Mouse (Mus musculus): ENCODE results near the gene Tspan33. TPM values are rescaled to one million over a fixed set of nuclear protein-coding genes. Genes with fewer than 3 reads are reported as not detected.

Gene Tspan33
- polyA plus RNA-seq, 1 experiment from 2014 or later, result 156 TPM

DNA sequence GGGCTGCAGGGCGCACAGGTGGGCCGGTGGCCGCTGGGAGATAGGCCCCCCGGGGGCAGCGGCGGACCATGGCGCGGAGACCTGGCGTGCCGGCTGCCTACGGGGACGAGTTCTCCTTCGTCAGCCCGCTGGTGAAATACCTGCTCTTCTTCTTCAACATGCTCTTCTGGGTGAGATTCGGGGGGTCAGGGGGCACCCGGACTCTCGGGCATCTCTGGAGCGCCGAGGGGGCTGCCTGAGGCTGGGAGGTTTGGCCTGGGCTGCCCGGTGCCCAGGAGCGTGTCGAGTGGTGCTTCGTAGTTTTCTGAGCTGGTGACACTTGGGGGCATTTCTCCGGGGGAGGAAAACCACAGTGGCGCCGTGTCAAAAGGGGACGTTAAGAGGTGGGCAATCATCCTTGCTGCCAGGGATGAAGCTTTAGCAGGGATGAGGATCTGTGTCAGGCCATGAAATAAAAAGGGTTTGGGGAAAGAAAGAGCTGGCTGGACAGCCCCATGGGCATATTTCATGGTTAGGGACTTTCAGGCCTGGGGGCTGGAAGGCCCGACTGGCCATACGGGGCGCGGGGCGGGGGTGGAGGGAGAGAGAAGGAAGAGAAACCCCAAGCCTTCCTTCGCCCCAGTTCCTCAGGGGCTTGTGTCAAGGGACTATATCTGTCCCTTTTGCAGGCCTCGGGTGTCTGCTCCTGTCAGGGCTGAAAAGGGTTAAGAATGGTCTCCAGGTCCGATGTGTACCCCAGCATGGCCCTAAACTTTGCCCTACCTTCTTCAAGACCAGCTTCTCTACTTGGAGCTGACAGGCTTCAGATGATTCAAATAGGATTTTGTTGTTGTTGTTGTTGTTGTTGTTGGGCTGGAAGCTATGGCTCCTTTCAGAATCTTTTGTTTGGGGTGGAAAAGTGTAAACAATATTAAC is 610 bp downstream of the Tspan33 start:
- H3K4me3 ChIP-seq (ENCODE audit: low read depth, low read length), result peak overlapping the region; percentile 99
- peak overlapping the region; percentile 90 for H3K4me2 ChIP-seq (ENCODE audit: low read depth, low read length)
- H3K27ac ChIP-seq (ENCODE audit: low read length), result peak overlapping the region; percentile 99
- peaks cover 38% of the 10 kb centered on the region for H3K4me1 ChIP-seq (ENCODE audit: control insufficient read depth, low read depth, low read length)
- ATAC-seq (ENCODE audit: low read depth), result no peak
- H3K9ac ChIP-seq (ENCODE audit: low read depth, low read length), result peak overlapping the region; percentile 100
- no peaks in the 10 kb centered on the region for H3K9me3 ChIP-seq (replicated peaks; ENCODE audit: control insufficient read depth, low read length)
- WGBS (ENCODE audit: insufficient replicate concordance), result 2% methylated on average over 35 of the region's 35 CpGs
- peaks cover 12% of the 10 kb centered on the region for H3K27me3 ChIP-seq (ENCODE audit: control insufficient read depth, insufficient read depth, low read depth, low read length)
- peaks cover 7% of the 10 kb centered on the region for H3K36me3 ChIP-seq (ENCODE audit: control insufficient read depth, insufficient read depth)

DNA sequence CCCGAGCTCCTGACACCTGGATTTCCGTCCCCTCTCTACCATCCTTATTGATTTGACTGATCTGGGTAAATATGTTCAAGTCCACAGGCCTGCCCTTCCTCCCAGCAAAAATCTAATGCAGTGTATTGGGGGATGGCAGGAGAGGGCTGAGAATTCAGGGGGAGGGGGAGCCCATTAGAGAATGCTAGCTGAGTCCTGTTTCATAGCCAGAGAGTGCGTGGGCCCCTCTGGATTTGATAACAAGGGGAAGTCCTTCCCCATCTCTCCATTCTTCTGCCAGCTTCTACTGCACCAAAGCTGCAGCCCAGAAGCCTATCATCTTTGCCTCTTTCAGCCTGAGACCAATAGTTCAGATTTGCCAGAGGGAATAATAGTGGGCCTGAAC is 1.3 kb downstream of the Tspan33 start:
- WGBS (ENCODE audit: insufficient replicate concordance), result 12% methylated on average over 3 of the region's 3 CpGs
- Histone ChIP-seq H3K27me3 (ENCODE audit: control insufficient read depth, insufficient read depth, low read depth, low read length) (peaks cover 12% of the 10 kb centered on the region), H3K4me2 (ENCODE audit: low read depth, low read length) (peak overlapping the region; percentile 90), H3K9ac (ENCODE audit: low read depth, low read length) (peak overlapping the region; percentile 100), H3K4me1 (ENCODE audit: control insufficient read depth, low read depth, low read length) (peaks cover 39% of the 10 kb centered on the region), H3K36me3 (ENCODE audit: control insufficient read depth, insufficient read depth) (peaks cover 7% of the 10 kb centered on the region), H3K4me3 (ENCODE audit: low read depth, low read length) (peak overlapping the region; percentile 99), H3K9me3 (replicated peaks; ENCODE audit: control insufficient read depth, low read length) (no peaks in the 10 kb centered on the region), H3K27ac (ENCODE audit: low read length) (peak overlapping the region; percentile 99)
- no peak for ATAC-seq (ENCODE audit: low read depth)

DNA sequence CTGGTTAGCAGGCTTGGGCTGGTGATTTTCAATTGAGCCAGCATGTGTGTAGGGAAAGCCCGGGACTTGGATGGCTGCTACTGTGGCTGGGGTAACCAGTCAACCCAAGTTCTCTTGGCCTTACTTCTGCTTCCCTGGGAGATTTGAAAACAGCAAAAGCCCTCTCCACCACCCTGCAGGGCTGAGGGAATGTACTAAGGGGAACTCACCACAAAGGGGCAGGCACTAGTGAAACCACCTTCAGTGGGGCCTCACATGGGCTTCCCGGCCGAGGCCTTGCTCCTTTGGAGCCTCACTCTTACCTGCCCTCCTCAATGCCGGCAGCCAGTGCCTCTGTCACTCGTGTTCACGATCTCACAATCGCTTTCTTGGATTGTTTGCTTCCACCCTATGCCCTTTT is 2.0 kb downstream of the Tspan33 start:
- Histone ChIP-seq H3K9me3 (replicated peaks; ENCODE audit: control insufficient read depth, low read length) (no peaks in the 10 kb centered on the region), H3K4me3 (ENCODE audit: low read depth, low read length) (peak overlapping the region; percentile 99), H3K4me1 (ENCODE audit: control insufficient read depth, low read depth, low read length) (peaks cover 46% of the 10 kb centered on the region), H3K36me3 (ENCODE audit: control insufficient read depth, insufficient read depth) (peaks cover 7% of the 10 kb centered on the region), H3K27me3 (ENCODE audit: control insufficient read depth, insufficient read depth, low read depth, low read length) (peaks cover 12% of the 10 kb centered on the region), H3K27ac (ENCODE audit: low read length) (peak overlapping the region; percentile 99), H3K4me2 (ENCODE audit: low read depth, low read length) (peak overlapping the region; percentile 90), H3K9ac (ENCODE audit: low read depth, low read length) (peak overlapping the region; percentile 100)
- WGBS (ENCODE audit: insufficient replicate concordance), result 12% methylated on average over 7 of the region's 7 CpGs
- ATAC-seq (ENCODE audit: low read depth), result no peak

DNA sequence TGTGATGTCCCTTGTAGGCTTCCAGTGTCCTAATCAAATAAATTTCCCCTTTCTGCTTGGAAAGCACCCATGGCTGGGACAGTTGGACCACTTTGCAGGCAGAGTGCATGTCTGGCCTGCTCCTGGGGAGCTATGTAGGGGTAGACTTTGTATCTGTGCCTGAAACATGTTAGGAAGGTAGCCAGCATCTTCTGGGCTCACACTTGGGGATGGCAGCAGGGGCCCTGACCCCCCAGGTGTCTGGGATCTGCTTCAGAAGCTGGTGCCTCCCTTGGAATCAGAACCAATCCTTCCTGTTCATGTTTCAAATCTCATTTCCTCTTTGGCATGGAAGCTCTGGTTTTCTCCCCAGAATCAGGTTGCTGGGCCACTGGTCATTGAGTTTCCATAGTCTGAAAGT is 3.1 kb downstream of the Tspan33 start:
- Histone ChIP-seq H3K36me3 (ENCODE audit: control insufficient read depth, insufficient read depth) (peaks cover 7% of the 10 kb centered on the region), H3K4me1 (ENCODE audit: control insufficient read depth, low read depth, low read length) (peaks cover 55% of the 10 kb centered on the region), H3K4me3 (ENCODE audit: low read depth, low read length) (peak overlapping the region; percentile 99), H3K9me3 (replicated peaks; ENCODE audit: control insufficient read depth, low read length) (no peaks in the 10 kb centered on the region), H3K4me2 (ENCODE audit: low read depth, low read length) (peak overlapping the region; percentile 90), H3K9ac (ENCODE audit: low read depth, low read length) (peak overlapping the region; percentile 100), H3K27me3 (ENCODE audit: control insufficient read depth, insufficient read depth, low read depth, low read length) (peaks cover 7% of the 10 kb centered on the region), H3K27ac (ENCODE audit: low read length) (peak overlapping the region; percentile 99)
- no peak for ATAC-seq (ENCODE audit: low read depth)

DNA sequence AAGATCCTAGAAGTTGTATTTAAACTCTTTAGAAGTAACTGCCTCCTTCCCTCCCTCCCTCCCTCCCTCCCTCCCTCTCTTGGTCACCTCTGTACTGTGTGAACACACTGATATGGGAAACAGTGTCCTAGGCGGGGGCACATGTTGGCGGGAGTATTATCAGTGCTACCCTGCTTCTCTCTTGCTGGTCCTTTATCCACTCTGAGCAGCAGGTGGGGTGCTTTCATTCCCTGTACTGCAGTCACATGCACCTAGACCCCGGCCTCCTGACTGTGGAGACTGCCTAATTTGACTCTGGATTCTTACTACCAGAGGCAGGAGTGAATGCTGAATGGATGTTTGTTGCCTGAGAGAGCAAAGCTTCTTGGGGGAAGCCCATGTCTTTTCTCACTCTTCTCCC is 3.5 kb downstream of the Tspan33 start:
- H3K4me3 ChIP-seq (ENCODE audit: low read depth, low read length), result peak overlapping the region; percentile 99
- peak overlapping the region; percentile 99 for H3K27ac ChIP-seq (ENCODE audit: low read length)
- peak overlapping the region; percentile 90 for H3K4me2 ChIP-seq (ENCODE audit: low read depth, low read length)
- 12% methylated on average over 3 of the region's 3 CpGs for WGBS (ENCODE audit: insufficient replicate concordance)
- peaks cover 59% of the 10 kb centered on the region for H3K4me1 ChIP-seq (ENCODE audit: control insufficient read depth, low read depth, low read length)
- no peaks in the 10 kb centered on the region for H3K9me3 ChIP-seq (replicated peaks; ENCODE audit: control insufficient read depth, low read length)
- peak; percentile 76 for ATAC-seq (ENCODE audit: low read depth)
- H3K9ac ChIP-seq (ENCODE audit: low read depth, low read length), result peak overlapping the region; percentile 100
- peaks cover 7% of the 10 kb centered on the region for H3K36me3 ChIP-seq (ENCODE audit: control insufficient read depth, insufficient read depth)
- H3K27me3 ChIP-seq (ENCODE audit: control insufficient read depth, insufficient read depth, low read depth, low read length), result peaks cover 4% of the 10 kb centered on the region

DNA sequence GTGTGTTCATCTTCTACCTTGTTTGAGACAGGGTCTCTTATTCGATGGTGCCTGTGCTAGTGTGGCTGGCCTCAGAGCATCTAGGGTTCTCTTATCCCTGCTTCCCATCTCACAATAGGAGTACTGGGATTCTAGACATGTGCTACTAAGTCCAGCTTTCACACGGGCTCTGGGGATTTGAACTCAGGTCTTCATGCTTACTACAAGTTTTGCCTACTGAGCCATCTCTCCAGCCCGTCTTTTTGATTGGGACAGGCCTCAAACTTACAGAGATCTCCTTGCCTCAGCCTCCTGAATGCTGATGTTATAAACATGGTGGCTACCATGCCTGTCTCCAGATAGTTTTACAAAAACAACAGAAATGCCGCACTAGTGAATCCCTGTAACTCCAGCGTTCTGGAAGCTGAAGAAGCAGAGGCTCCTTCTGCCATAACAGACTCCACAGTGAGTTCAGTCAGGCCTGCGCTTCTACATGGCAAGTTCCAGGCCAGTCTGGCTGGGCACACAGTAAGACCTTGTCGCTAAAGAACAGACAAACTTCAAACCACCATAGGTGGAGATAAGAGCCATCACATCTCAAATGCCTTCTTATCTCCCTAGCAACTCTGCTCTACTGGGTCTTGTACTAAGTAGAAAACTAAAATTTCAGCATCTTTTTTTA is 5.2 kb downstream of the Tspan33 start:
- ATAC-seq (ENCODE audit: low read depth), result peak; percentile 42
- Histone ChIP-seq H3K4me2 (ENCODE audit: low read depth, low read length) (peak overlapping the region; percentile 90), H3K9me3 (replicated peaks; ENCODE audit: control insufficient read depth, low read length) (no peaks in the 10 kb centered on the region), H3K36me3 (ENCODE audit: control insufficient read depth, insufficient read depth) (peaks cover 13% of the 10 kb centered on the region), H3K4me1 (ENCODE audit: control insufficient read depth, low read depth, low read length) (peaks cover 63% of the 10 kb centered on the region), H3K27me3 (ENCODE audit: control insufficient read depth, insufficient read depth, low read depth, low read length) (no peaks in the 10 kb centered on the region), H3K4me3 (ENCODE audit: low read depth, low read length) (peak overlapping the region; percentile 49), H3K27ac (ENCODE audit: low read length) (peak overlapping the region; percentile 99), H3K9ac (ENCODE audit: low read depth, low read length) (peak overlapping the region; percentile 70)
- 26% methylated on average over 7 of the region's 7 CpGs for WGBS (ENCODE audit: insufficient replicate concordance)

DNA sequence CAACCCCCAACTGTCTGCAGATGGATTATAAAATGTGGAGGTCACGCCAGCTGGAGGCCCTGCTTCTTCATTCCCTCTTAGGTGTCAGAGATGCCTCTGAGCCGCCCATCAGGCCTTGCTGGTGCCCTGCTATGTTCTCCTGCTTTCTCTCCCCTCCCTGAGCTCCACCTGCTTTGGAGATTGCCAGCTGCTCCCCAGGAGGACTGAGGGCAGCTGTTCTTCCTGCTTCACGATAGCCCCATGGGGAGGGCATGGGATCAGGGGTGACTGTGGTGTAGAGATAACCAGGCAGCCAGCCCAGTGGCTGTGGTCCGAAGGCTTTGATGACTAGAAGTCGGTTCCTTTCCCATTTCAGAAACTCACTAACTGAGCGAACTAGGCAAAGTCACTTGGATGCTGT is 7.0 kb downstream of the Tspan33 start:
- peak overlapping the region; percentile 99 for H3K27ac ChIP-seq (ENCODE audit: low read length)
- peak overlapping the region; percentile 65 for H3K9ac ChIP-seq (ENCODE audit: low read depth, low read length)
- ATAC-seq (ENCODE audit: low read depth), result peak; percentile 86
- 26% methylated on average over 6 of the region's 6 CpGs for WGBS (ENCODE audit: insufficient replicate concordance)
- peaks cover 73% of the 10 kb centered on the region for H3K4me1 ChIP-seq (ENCODE audit: control insufficient read depth, low read depth, low read length)
- peak overlapping the region; percentile 46 for H3K4me3 ChIP-seq (ENCODE audit: low read depth, low read length)
- H3K4me2 ChIP-seq (ENCODE audit: low read depth, low read length), result peak overlapping the region; percentile 61
- no peaks in the 10 kb centered on the region for H3K9me3 ChIP-seq (replicated peaks; ENCODE audit: control insufficient read depth, low read length)
- peaks cover 23% of the 10 kb centered on the region for H3K36me3 ChIP-seq (ENCODE audit: control insufficient read depth, insufficient read depth)
- H3K27me3 ChIP-seq (ENCODE audit: control insufficient read depth, insufficient read depth, low read depth, low read length), result no peaks in the 10 kb centered on the region

DNA sequence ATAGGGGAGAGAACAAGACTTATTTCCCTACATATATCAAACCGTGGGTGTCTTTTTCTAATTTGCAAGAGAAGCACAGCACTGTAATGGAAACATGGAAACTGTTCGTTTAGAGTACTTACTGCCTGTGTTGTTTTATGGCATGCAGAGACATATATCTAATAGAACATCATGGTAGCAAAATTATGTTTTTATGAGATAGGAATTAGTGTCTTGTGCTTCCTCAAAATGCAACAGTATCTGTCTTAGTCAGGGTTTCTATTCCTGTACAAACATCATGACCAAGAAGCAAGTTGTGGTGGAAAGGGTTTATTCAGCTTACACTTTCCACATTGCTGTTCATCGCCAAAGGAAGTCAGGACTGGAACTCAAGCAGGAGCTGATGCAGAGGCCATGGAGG is 8.1 kb downstream of the Tspan33 start:
- Histone ChIP-seq H3K36me3 (ENCODE audit: control insufficient read depth, insufficient read depth) (peaks cover 28% of the 10 kb centered on the region), H3K9me3 (replicated peaks; ENCODE audit: control insufficient read depth, low read length) (no peaks in the 10 kb centered on the region), H3K27ac (ENCODE audit: low read length) (peak overlapping the region; percentile 99), H3K27me3 (ENCODE audit: control insufficient read depth, insufficient read depth, low read depth, low read length) (no peaks in the 10 kb centered on the region), H3K9ac (ENCODE audit: low read depth, low read length) (peak overlapping the region; percentile 65), H3K4me3 (ENCODE audit: low read depth, low read length) (peak overlapping the region; percentile 46), H3K4me1 (ENCODE audit: control insufficient read depth, low read depth, low read length) (peaks cover 76% of the 10 kb centered on the region), H3K4me2 (ENCODE audit: low read depth, low read length) (peak overlapping the region; percentile 61)
- 34% methylated on average over 3 of the region's 3 CpGs for WGBS (ENCODE audit: insufficient replicate concordance)
- ATAC-seq (ENCODE audit: low read depth), result no peak

DNA sequence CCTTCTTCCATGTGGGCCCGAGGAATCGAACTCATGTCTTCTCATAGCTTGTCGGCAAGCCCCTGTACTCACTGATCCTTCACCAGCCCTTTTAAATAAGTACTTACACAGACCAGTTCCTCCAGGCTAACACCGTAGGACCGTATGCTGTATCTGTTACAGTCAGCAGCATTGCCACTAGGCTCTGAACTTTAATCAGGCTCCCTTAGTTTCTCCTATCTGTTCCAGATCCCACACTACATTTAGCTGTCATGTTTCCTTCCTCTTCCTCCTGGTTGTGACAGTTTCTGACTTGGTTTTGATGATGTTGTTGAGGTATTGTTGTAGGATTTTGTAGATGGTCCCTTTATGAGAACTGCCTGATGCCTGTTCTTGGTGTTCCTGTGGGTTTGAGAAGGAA is 10.1 kb downstream of the Tspan33 start:
- Histone ChIP-seq H3K9me3 (replicated peaks; ENCODE audit: control insufficient read depth, low read length) (no peaks in the 10 kb centered on the region), H3K4me1 (ENCODE audit: control insufficient read depth, low read depth, low read length) (peaks cover 58% of the 10 kb centered on the region), H3K9ac (ENCODE audit: low read depth, low read length) (peak overlapping the region; percentile 33; the same call in 1 of the 2 replicates), H3K36me3 (ENCODE audit: control insufficient read depth, insufficient read depth) (peaks cover 28% of the 10 kb centered on the region), H3K27ac (ENCODE audit: low read length) (peak overlapping the region; percentile 65), H3K27me3 (ENCODE audit: control insufficient read depth, insufficient read depth, low read depth, low read length) (no peaks in the 10 kb centered on the region), H3K4me3 (ENCODE audit: low read depth, low read length) (peak overlapping the region; percentile 17; the same call in 1 of the 2 replicates), H3K4me2 (ENCODE audit: low read depth, low read length) (peak overlapping the region; percentile 41)
- WGBS (ENCODE audit: insufficient replicate concordance), result 58% methylated on average over 5 of the region's 5 CpGs
- ATAC-seq (ENCODE audit: low read depth), result no peak
